Mouse (Mus musculus): Measurements from ENCODE around the gene Slit3. TPM values are rescaled to one million over a fixed set of nuclear protein-coding genes. Genes with fewer than 3 reads are reported as not detected.

The Slit3 gene
- polyA plus RNA-seq, 1 experiment from 2014 or later = 4.9 TPM

GRCm38 (mm10) chr11:35140092-35140491, 19.1 kb downstream of the Slit3 start:
- H3K27ac ChIP-seq = no peak overlapping the region
- peaks cover 5% of the 10 kb centered on the region; the same call in 1 of the 2 replicates for H3K27me3 ChIP-seq (ENCODE audit: poor library complexity, severe bottlenecking)
- peaks cover 9% of the 10 kb centered on the region; the same call in 1 of the 2 replicates for H3K4me1 ChIP-seq
- 90% methylated on average over 6 of the region's 6 CpGs for WGBS
- no peak for DNase-seq (ENCODE audit: extremely low spot score, low spot score)
- H3K36me3 ChIP-seq (replicated peaks) = no peaks in the 10 kb centered on the region
- H3K9me3 ChIP-seq = no peaks in the 10 kb centered on the region
- no peak overlapping the region for H3K4me3 ChIP-seq

- no peaks in the 10 kb centered on the region for H3K9me3 ChIP-seq
- H3K36me3 ChIP-seq (replicated peaks) = no peaks in the 10 kb centered on the region
- peaks cover 5% of the 10 kb centered on the region; the same call in 1 of the 2 replicates for H3K27me3 ChIP-seq (ENCODE audit: poor library complexity, severe bottlenecking)
- H3K4me3 ChIP-seq = no peak overlapping the region
- 88% methylated on average over 5 of the region's 5 CpGs for WGBS
- H3K4me1 ChIP-seq = peaks cover 9% of the 10 kb centered on the region; the same call in 1 of the 2 replicates
- H3K27ac ChIP-seq = no peak overlapping the region
- DNase-seq (ENCODE audit: extremely low spot score, low spot score) = no peak
Measured at GRCm38 (mm10) chr11:35142202-35142601, 21.2 kb downstream of the Slit3 start.

GRCm38 (mm10) chr11:35142698-35143360, 21.8 kb downstream of the Slit3 start:
- no peak overlapping the region for H3K27ac ChIP-seq
- peaks cover 5% of the 10 kb centered on the region; the same call in 1 of the 2 replicates for H3K27me3 ChIP-seq (ENCODE audit: poor library complexity, severe bottlenecking)
- WGBS = 79% methylated on average over 7 of the region's 7 CpGs
- H3K36me3 ChIP-seq (replicated peaks) = no peaks in the 10 kb centered on the region
- H3K4me1 ChIP-seq = peaks cover 9% of the 10 kb centered on the region; the same call in 1 of the 2 replicates
- no peak overlapping the region for H3K4me3 ChIP-seq
- DNase-seq (ENCODE audit: extremely low spot score, low spot score) = no peak
- no peaks in the 10 kb centered on the region for H3K9me3 ChIP-seq

- no peak overlapping the region for H3K4me3 ChIP-seq
- peaks cover 29% of the 10 kb centered on the region for H3K27me3 ChIP-seq (ENCODE audit: poor library complexity, severe bottlenecking)
- no peak for DNase-seq (ENCODE audit: extremely low spot score, low spot score)
Measured at GRCm38 (mm10) chr11:35147818-35148445, 26.9 kb downstream of the Slit3 start.

GRCm38 (mm10) chr11:35151539-35151951, 30.5 kb downstream of the Slit3 start:
- Histone ChIP-seq H3K27me3 (ENCODE audit: poor library complexity, severe bottlenecking) (peaks cover 44% of the 10 kb centered on the region), H3K4me3 (peak overlapping the region; percentile 30), H3K4me1 (peaks cover 46% of the 10 kb centered on the region), H3K27ac (peak overlapping the region; percentile 78), H3K36me3 (replicated peaks) (no peaks in the 10 kb centered on the region), H3K9me3 (no peaks in the 10 kb centered on the region)
- WGBS = 7% methylated on average over 13 of the region's 13 CpGs
- peak; percentile 78 for DNase-seq (ENCODE audit: extremely low spot score, low spot score)

More at GRCm38 (mm10) chr11:35147818-35148445, 26.9 kb downstream of the Slit3 start:
- Histone ChIP-seq H3K36me3 (replicated peaks) (no peaks in the 10 kb centered on the region), H3K9me3 (no peaks in the 10 kb centered on the region), H3K27ac (no peak overlapping the region), H3K4me1 (peaks cover 26% of the 10 kb centered on the region)
- WGBS = 95% methylated on average over 11 of the region's 11 CpGs

GRCm38 (mm10) chr11:35152875-35153274, 31.9 kb downstream of the Slit3 start:
- Histone ChIP-seq H3K27ac (peak overlapping the region; percentile 1; the same call in 1 of the 2 replicates), H3K4me1 (peaks cover 46% of the 10 kb centered on the region), H3K9me3 (no peaks in the 10 kb centered on the region), H3K27me3 (ENCODE audit: poor library complexity, severe bottlenecking) (peaks cover 44% of the 10 kb centered on the region), H3K36me3 (replicated peaks) (no peaks in the 10 kb centered on the region), H3K4me3 (no peak overlapping the region)
- DNase-seq (ENCODE audit: extremely low spot score, low spot score) = no peak
- WGBS = 67% methylated on average over 2 of the region's 2 CpGs

- 92% methylated on average over 5 of the region's 5 CpGs for WGBS
Measured at GRCm38 (mm10) chr11:35154449-35154848, 33.4 kb downstream of the Slit3 start.

GRCm38 (mm10) chr11:35155281-35155680, 34.3 kb downstream of the Slit3 start:
- peaks cover 46% of the 10 kb centered on the region for H3K4me1 ChIP-seq
- H3K27me3 ChIP-seq (ENCODE audit: poor library complexity, severe bottlenecking) = peaks cover 31% of the 10 kb centered on the region
- H3K9me3 ChIP-seq = no peaks in the 10 kb centered on the region
- no peak overlapping the region for H3K4me3 ChIP-seq
- no peak for DNase-seq (ENCODE audit: extremely low spot score, low spot score)
- WGBS = 85% methylated on average over 7 of the region's 7 CpGs
- H3K27ac ChIP-seq = no peak overlapping the region
- H3K36me3 ChIP-seq (replicated peaks) = no peaks in the 10 kb centered on the region

More at GRCm38 (mm10) chr11:35154449-35154848, 33.4 kb downstream of the Slit3 start:
- Histone ChIP-seq H3K36me3 (replicated peaks) (no peaks in the 10 kb centered on the region), H3K27me3 (ENCODE audit: poor library complexity, severe bottlenecking) (peaks cover 39% of the 10 kb centered on the region), H3K4me1 (peaks cover 46% of the 10 kb centered on the region), H3K27ac (no peak overlapping the region), H3K4me3 (no peak overlapping the region), H3K9me3 (no peaks in the 10 kb centered on the region)
- DNase-seq (ENCODE audit: extremely low spot score, low spot score) = no peak

- Histone ChIP-seq H3K9me3 (no peaks in the 10 kb centered on the region), H3K4me3 (no peak overlapping the region), H3K4me1 (peaks cover 36% of the 10 kb centered on the region), H3K36me3 (replicated peaks) (no peaks in the 10 kb centered on the region), H3K27ac (no peak overlapping the region), H3K27me3 (ENCODE audit: poor library complexity, severe bottlenecking) (peaks cover 28% of the 10 kb centered on the region)
- WGBS = 86% methylated on average over 5 of the region's 5 CpGs
- no peak for DNase-seq (ENCODE audit: extremely low spot score, low spot score)
Measured at GRCm38 (mm10) chr11:35156676-35157075, 35.7 kb downstream of the Slit3 start.

GRCm38 (mm10) chr11:35160682-35161211, 39.7 kb downstream of the Slit3 start:
- H3K36me3 ChIP-seq (replicated peaks) = no peaks in the 10 kb centered on the region
- H3K9me3 ChIP-seq = no peaks in the 10 kb centered on the region
- 88% methylated on average over 4 of the region's 4 CpGs for WGBS
- no peak overlapping the region for H3K27ac ChIP-seq
- no peak for DNase-seq (ENCODE audit: extremely low spot score, low spot score)
- H3K4me1 ChIP-seq = peaks cover 10% of the 10 kb centered on the region; the same call in 1 of the 2 replicates
- no peak overlapping the region for H3K4me3 ChIP-seq
- H3K27me3 ChIP-seq (ENCODE audit: poor library complexity, severe bottlenecking) = no peaks in the 10 kb centered on the region

GRCm38 (mm10) chr11:35163396-35163795, 42.4 kb downstream of the Slit3 start:
- WGBS = 90% methylated on average over 3 of the region's 3 CpGs

GRCm38 (mm10) chr11:35167176-35167575, 46.2 kb downstream of the Slit3 start:
- no peak overlapping the region for H3K4me3 ChIP-seq

More at GRCm38 (mm10) chr11:35163396-35163795, 42.4 kb downstream of the Slit3 start:
- Histone ChIP-seq H3K27ac (no peak overlapping the region), H3K36me3 (replicated peaks) (no peaks in the 10 kb centered on the region), H3K9me3 (no peaks in the 10 kb centered on the region), H3K27me3 (ENCODE audit: poor library complexity, severe bottlenecking) (no peaks in the 10 kb centered on the region), H3K4me3 (no peak overlapping the region), H3K4me1 (peaks cover 8% of the 10 kb centered on the region; the same call in 1 of the 2 replicates)
- no peak for DNase-seq (ENCODE audit: extremely low spot score, low spot score)

GRCm38 (mm10) chr11:35171505-35171904, 50.5 kb downstream of the Slit3 start:
- no peak for DNase-seq (ENCODE audit: extremely low spot score, low spot score)
- H3K27me3 ChIP-seq (ENCODE audit: poor library complexity, severe bottlenecking) = no peaks in the 10 kb centered on the region
- no peak overlapping the region for H3K27ac ChIP-seq
- no peaks in the 10 kb centered on the region for H3K36me3 ChIP-seq (replicated peaks)
- peaks cover 7% of the 10 kb centered on the region for H3K4me1 ChIP-seq
- no peak overlapping the region for H3K4me3 ChIP-seq
- WGBS = 93% methylated on average over 6 of the region's 6 CpGs
- no peaks in the 10 kb centered on the region for H3K9me3 ChIP-seq

More at GRCm38 (mm10) chr11:35167176-35167575, 46.2 kb downstream of the Slit3 start:
- Histone ChIP-seq H3K27ac (no peak overlapping the region), H3K9me3 (no peaks in the 10 kb centered on the region), H3K36me3 (replicated peaks) (no peaks in the 10 kb centered on the region), H3K27me3 (ENCODE audit: poor library complexity, severe bottlenecking) (no peaks in the 10 kb centered on the region), H3K4me1 (peaks cover 10% of the 10 kb centered on the region)
- no peak for DNase-seq (ENCODE audit: extremely low spot score, low spot score)
- WGBS = 93% methylated on average over 6 of the region's 8 CpGs
